Mouse (Mus musculus): ENCODE data around the gene Lhfp. TPM values are rescaled to one million over a fixed set of nuclear protein-coding genes. Genes with fewer than 3 reads are reported as not detected.

Gene Lhfp
- polyA plus RNA-seq, 1 experiment from 2014 or later = 12.9 TPM

- ATAC-seq (replicated peaks; ENCODE audit: low FRiP score) = no peak
- Histone ChIP-seq H3K4me1 (replicated peaks; ENCODE audit: control insufficient read depth, insufficient read depth, low read length) (no peaks in the 10 kb centered on the region), H3K9me3 (ENCODE audit: control insufficient read depth, low read length) (no peaks in the 10 kb centered on the region), H3K27ac (ENCODE audit: low read depth, low read length) (no peak overlapping the region), H3K4me3 (ENCODE audit: low read depth, low read length) (no peak overlapping the region), H3K9ac (ENCODE audit: low read depth, low read length) (no peak overlapping the region), H3K36me3 (ENCODE audit: control insufficient read depth, insufficient read depth, low read length) (no peaks in the 10 kb centered on the region), H3K4me2 (no peak overlapping the region), H3K27me3 (replicated peaks; ENCODE audit: control insufficient read depth, insufficient read depth, low read length) (no peaks in the 10 kb centered on the region)
- DNase-seq (ENCODE audit: low spot score) = no peak
- WGBS = 65% methylated on average over 8 of the region's 8 CpGs
These were observed 46.0 kb downstream of the Lhfp start for GRCm38 (mm10) chr3:53087156-53087805.

GRCm38 (mm10) chr3:53089921-53090320, 48.6 kb downstream of the Lhfp start:
- no peaks in the 10 kb centered on the region for H3K9me3 ChIP-seq (ENCODE audit: control insufficient read depth, low read length)
- no peaks in the 10 kb centered on the region for H3K36me3 ChIP-seq (ENCODE audit: control insufficient read depth, insufficient read depth, low read length)
- H3K4me3 ChIP-seq (ENCODE audit: low read depth, low read length) = no peak overlapping the region
- whole genome bisulfite sequencing = 82% methylated on average over 2 of the region's 2 CpGs
- no peak overlapping the region for H3K27ac ChIP-seq (ENCODE audit: low read depth, low read length)
- H3K9ac ChIP-seq (ENCODE audit: low read depth, low read length) = no peak overlapping the region
- DNase-seq (ENCODE audit: low spot score) (no peak), ATAC-seq (replicated peaks; ENCODE audit: low FRiP score) (no peak)
- no peaks in the 10 kb centered on the region for H3K27me3 ChIP-seq (replicated peaks; ENCODE audit: control insufficient read depth, insufficient read depth, low read length)
- H3K4me2 ChIP-seq = no peak overlapping the region
- H3K4me1 ChIP-seq (replicated peaks; ENCODE audit: control insufficient read depth, insufficient read depth, low read length) = no peaks in the 10 kb centered on the region

- ATAC-seq (replicated peaks; ENCODE audit: low FRiP score) (no peak), DNase-seq (ENCODE audit: low spot score) (no peak)
- H3K27ac ChIP-seq (ENCODE audit: low read depth, low read length) = no peak overlapping the region
- H3K27me3 ChIP-seq (replicated peaks; ENCODE audit: control insufficient read depth, insufficient read depth, low read length) = no peaks in the 10 kb centered on the region
- H3K4me2 ChIP-seq = no peak overlapping the region
- WGBS = 85% methylated on average over 3 of the region's 3 CpGs
- no peak overlapping the region for H3K9ac ChIP-seq (ENCODE audit: low read depth, low read length)
- H3K4me1 ChIP-seq (replicated peaks; ENCODE audit: control insufficient read depth, insufficient read depth, low read length) = no peaks in the 10 kb centered on the region
- H3K4me3 ChIP-seq (ENCODE audit: low read depth, low read length) = no peak overlapping the region
- no peaks in the 10 kb centered on the region for H3K36me3 ChIP-seq (ENCODE audit: control insufficient read depth, insufficient read depth, low read length)
- no peaks in the 10 kb centered on the region for H3K9me3 ChIP-seq (ENCODE audit: control insufficient read depth, low read length)
These were observed 58.9 kb downstream of the Lhfp start for GRCm38 (mm10) chr3:53100210-53100609.

GRCm38 (mm10) chr3:53100803-53101202, 59.5 kb downstream of the Lhfp start:
- ATAC-seq (replicated peaks; ENCODE audit: low FRiP score) (no peak), DNase-seq (ENCODE audit: low spot score) (no peak)

GRCm38 (mm10) chr3:53101711-53102110, 60.4 kb downstream of the Lhfp start:
- no peaks in the 10 kb centered on the region for H3K4me1 ChIP-seq (replicated peaks; ENCODE audit: control insufficient read depth, insufficient read depth, low read length)
- H3K27ac ChIP-seq (ENCODE audit: low read depth, low read length) = no peak overlapping the region
- no peaks in the 10 kb centered on the region for H3K27me3 ChIP-seq (replicated peaks; ENCODE audit: control insufficient read depth, insufficient read depth, low read length)
- no peaks in the 10 kb centered on the region for H3K36me3 ChIP-seq (ENCODE audit: control insufficient read depth, insufficient read depth, low read length)
- no peaks in the 10 kb centered on the region for H3K9me3 ChIP-seq (ENCODE audit: control insufficient read depth, low read length)
- H3K9ac ChIP-seq (ENCODE audit: low read depth, low read length) = no peak overlapping the region
- DNase-seq (ENCODE audit: low spot score) = no peak
- 78% methylated on average over 6 of the region's 6 CpGs for WGBS
- no peak overlapping the region for H3K4me2 ChIP-seq
- no peak overlapping the region for H3K4me3 ChIP-seq (ENCODE audit: low read depth, low read length)
- ATAC-seq (replicated peaks; ENCODE audit: low FRiP score) = no peak

More at GRCm38 (mm10) chr3:53100803-53101202, 59.5 kb downstream of the Lhfp start:
- Histone ChIP-seq H3K4me3 (ENCODE audit: low read depth, low read length) (no peak overlapping the region), H3K4me2 (no peak overlapping the region), H3K9me3 (ENCODE audit: control insufficient read depth, low read length) (no peaks in the 10 kb centered on the region), H3K27ac (ENCODE audit: low read depth, low read length) (no peak overlapping the region), H3K27me3 (replicated peaks; ENCODE audit: control insufficient read depth, insufficient read depth, low read length) (no peaks in the 10 kb centered on the region), H3K4me1 (replicated peaks; ENCODE audit: control insufficient read depth, insufficient read depth, low read length) (no peaks in the 10 kb centered on the region), H3K9ac (ENCODE audit: low read depth, low read length) (no peak overlapping the region), H3K36me3 (ENCODE audit: control insufficient read depth, insufficient read depth, low read length) (no peaks in the 10 kb centered on the region)
- WGBS = 68% methylated on average over 6 of the region's 6 CpGs

DNA sequence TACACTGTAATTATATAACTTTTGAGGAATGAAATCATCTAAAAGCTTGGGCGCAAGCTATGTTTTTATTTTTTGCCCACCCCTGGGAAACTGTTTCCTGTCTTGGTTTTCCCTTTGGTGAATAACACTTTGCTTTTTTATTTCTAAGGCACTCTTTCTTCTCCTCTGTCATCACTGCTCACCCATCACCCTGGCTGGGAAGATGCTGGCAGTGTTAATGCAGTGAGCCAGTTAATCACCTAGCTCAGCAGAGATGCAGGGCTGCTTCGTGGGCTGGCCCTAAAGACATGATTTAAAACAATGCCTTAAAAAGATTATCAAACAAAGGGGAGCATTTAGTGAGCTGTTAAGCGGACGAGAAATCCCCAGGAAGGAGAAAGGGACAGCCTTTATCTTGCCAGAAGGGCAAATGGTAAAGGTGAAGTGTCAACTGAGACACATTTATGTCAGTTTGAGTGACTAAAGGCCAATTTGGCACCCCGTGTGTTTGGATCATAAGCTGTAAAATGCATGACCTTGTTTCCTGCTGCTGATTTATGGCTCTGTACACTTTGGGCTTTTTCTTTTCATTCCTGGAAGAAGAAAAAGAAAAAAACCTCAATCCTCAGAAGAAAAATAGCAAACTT, 60.9 kb downstream of the Lhfp start:
- H3K4me3 ChIP-seq (ENCODE audit: low read depth, low read length) = no peak overlapping the region
- no peaks in the 10 kb centered on the region for H3K4me1 ChIP-seq (replicated peaks; ENCODE audit: control insufficient read depth, insufficient read depth, low read length)
- H3K27me3 ChIP-seq (replicated peaks; ENCODE audit: control insufficient read depth, insufficient read depth, low read length) = no peaks in the 10 kb centered on the region
- ATAC-seq (replicated peaks; ENCODE audit: low FRiP score) (no peak), DNase-seq (ENCODE audit: low spot score) (no peak)
- H3K4me2 ChIP-seq = no peak overlapping the region
- H3K27ac ChIP-seq (ENCODE audit: low read depth, low read length) = no peak overlapping the region
- 38% methylated on average over 5 of the region's 5 CpGs for WGBS
- no peaks in the 10 kb centered on the region for H3K36me3 ChIP-seq (ENCODE audit: control insufficient read depth, insufficient read depth, low read length)
- H3K9ac ChIP-seq (ENCODE audit: low read depth, low read length) = no peak overlapping the region
- H3K9me3 ChIP-seq (ENCODE audit: control insufficient read depth, low read length) = no peaks in the 10 kb centered on the region

- DNase-seq (ENCODE audit: low spot score) = no peak
- no peak for ATAC-seq (replicated peaks; ENCODE audit: low FRiP score)
- H3K27ac ChIP-seq (ENCODE audit: low read depth, low read length) = no peak overlapping the region
- H3K36me3 ChIP-seq (ENCODE audit: control insufficient read depth, insufficient read depth, low read length) = no peaks in the 10 kb centered on the region
- 51% methylated on average over 12 of the region's 12 CpGs for WGBS
- H3K9me3 ChIP-seq (ENCODE audit: control insufficient read depth, low read length) = no peaks in the 10 kb centered on the region
- no peaks in the 10 kb centered on the region for H3K4me1 ChIP-seq (replicated peaks; ENCODE audit: control insufficient read depth, insufficient read depth, low read length)
- H3K4me2 ChIP-seq = no peak overlapping the region
- no peaks in the 10 kb centered on the region for H3K27me3 ChIP-seq (replicated peaks; ENCODE audit: control insufficient read depth, insufficient read depth, low read length)
- H3K9ac ChIP-seq (ENCODE audit: low read depth, low read length) = no peak overlapping the region
- no peak overlapping the region for H3K4me3 ChIP-seq (ENCODE audit: low read depth, low read length)
These were observed 61.4 kb downstream of the Lhfp start for GRCm38 (mm10) chr3:53102757-53103153.

GRCm38 (mm10) chr3:53108594-53109373, 67.5 kb downstream of the Lhfp start:
- Histone ChIP-seq H3K27me3 (replicated peaks; ENCODE audit: control insufficient read depth, insufficient read depth, low read length) (no peaks in the 10 kb centered on the region), H3K4me2 (no peak overlapping the region), H3K4me3 (ENCODE audit: low read depth, low read length) (no peak overlapping the region), H3K9me3 (ENCODE audit: control insufficient read depth, low read length) (peaks cover 3% of the 10 kb centered on the region; the same call in 1 of the 2 replicates), H3K4me1 (replicated peaks; ENCODE audit: control insufficient read depth, insufficient read depth, low read length) (no peaks in the 10 kb centered on the region), H3K36me3 (ENCODE audit: control insufficient read depth, insufficient read depth, low read length) (no peaks in the 10 kb centered on the region), H3K27ac (ENCODE audit: low read depth, low read length) (no peak overlapping the region), H3K9ac (ENCODE audit: low read depth, low read length) (no peak overlapping the region)
- no peak for ATAC-seq (replicated peaks; ENCODE audit: low FRiP score)
- DNase-seq (ENCODE audit: low spot score) = no peak
- WGBS = 66% methylated on average over 11 of the region's 11 CpGs

Measured in liver, embryonic 11.5 days (tissue).